Mouse (Mus musculus): ENCODE data around the gene Ppp2r5b.
A peak's percentile ranks its signal among the peaks of the same experiment; 100 is the strongest.

Ppp2r5b gene

DNA sequence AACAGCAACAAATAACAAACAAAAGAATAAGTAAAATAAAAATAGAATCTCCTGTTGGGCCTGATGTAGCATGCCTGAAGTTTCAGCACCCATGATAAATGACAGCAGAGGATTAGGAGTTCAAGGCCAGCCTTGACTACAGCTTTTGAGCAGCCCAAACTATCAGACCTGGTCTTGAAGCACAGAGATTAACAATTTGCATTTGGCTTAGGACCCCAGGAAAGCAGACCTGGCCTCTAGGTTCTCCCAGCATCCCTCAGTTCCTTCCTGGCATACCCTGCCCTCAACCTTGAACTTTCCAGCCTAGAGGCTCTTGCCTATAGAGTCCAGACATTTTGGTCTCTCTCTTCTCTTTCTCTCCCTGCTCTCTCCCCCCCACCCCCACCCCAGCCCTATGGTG is 3.1 kb upstream of the Ppp2r5b start:
- no peak for DNase-seq (ENCODE audit: low read depth in 2 of 2, low spot score in 2 of 2)

DNA sequence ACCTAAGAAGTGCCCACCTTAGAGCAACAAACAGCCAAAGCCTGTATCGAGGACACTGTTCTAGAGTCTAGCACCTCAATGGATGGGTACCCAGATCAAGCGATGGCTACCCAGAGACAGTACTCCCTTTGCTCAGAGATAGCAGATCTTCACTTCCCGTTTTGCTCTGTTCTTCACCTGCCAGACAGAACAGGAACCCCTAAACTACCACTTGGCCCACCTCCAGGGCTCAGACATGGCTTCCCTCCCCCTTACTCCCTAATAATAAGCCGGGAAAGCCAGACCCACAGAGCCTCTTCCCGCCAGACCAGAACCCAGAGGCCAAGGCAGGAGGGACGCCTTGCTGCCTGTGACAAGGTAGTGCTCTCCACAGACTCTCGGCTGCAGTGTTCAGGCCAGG is 1.2 kb upstream of the Ppp2r5b start:
- no peak for DNase-seq (ENCODE audit: low read depth in 2 of 2, low spot score in 2 of 2)

GRCm38 (mm10) chr19:6236053-6236441 is 375 bp upstream of the Ppp2r5b start:
- peak; percentile 57 to 69 for DNase-seq (ENCODE audit: low read depth in 2 of 2, low spot score in 2 of 2)

- no peak for DNase-seq (ENCODE audit: low read depth in 2 of 2, low spot score in 2 of 2)
Measured at GRCm38 (mm10) chr19:6234337-6235083, 1.2 kb downstream of the Ppp2r5b start.

GRCm38 (mm10) chr19:6233647-6234046 is 2.0 kb downstream of the Ppp2r5b start:
- no peak for DNase-seq (ENCODE audit: low read depth in 2 of 2, low spot score in 2 of 2)

- no peak for DNase-seq (ENCODE audit: low read depth in 2 of 2, low spot score in 2 of 2)
Measured at GRCm38 (mm10) chr19:6231036-6231435, 4.6 kb downstream of the Ppp2r5b start.

DNA sequence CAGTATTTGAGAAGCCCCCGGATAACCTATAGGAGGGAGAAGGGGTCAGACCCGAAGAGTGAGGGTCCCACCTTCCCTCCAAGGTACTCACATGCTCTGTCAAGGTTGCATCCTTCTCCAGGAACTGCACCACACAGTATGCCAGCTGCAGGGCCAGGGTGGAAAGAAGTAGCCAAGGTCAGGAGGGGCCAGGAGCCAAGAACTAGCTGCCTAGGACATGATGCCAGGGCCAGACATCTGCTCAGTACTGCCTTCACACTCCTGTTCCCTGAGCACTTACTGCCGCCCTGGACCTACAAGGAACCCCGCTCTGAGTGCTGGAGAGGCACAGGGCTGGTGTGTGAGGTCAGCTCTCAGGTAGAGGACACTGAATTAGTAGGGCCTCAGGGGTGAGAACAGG is 5.3 kb downstream of the Ppp2r5b start:
- DNase-seq (ENCODE audit: low read depth in 2 of 2, low spot score in 2 of 2): no peak

GRCm38 (mm10) chr19:6227864-6228263 is 7.8 kb downstream of the Ppp2r5b start:
- DNase-seq (ENCODE audit: low read depth in 2 of 2, low spot score in 2 of 2): no peak

GRCm38 (mm10) chr19:6226763-6227162 is 8.9 kb downstream of the Ppp2r5b start:
- DNase-seq (ENCODE audit: low read depth in 2 of 2, low spot score in 2 of 2): no peak

- DNase-seq (ENCODE audit: low read depth in 2 of 2, low spot score in 2 of 2): no peak
Measured at GRCm38 (mm10) chr19:6226135-6226534, 9.5 kb downstream of the Ppp2r5b start, which contains the start of gene Gpha2. Gpha2 (plus strand) TSS chr19:6226380.

DNA sequence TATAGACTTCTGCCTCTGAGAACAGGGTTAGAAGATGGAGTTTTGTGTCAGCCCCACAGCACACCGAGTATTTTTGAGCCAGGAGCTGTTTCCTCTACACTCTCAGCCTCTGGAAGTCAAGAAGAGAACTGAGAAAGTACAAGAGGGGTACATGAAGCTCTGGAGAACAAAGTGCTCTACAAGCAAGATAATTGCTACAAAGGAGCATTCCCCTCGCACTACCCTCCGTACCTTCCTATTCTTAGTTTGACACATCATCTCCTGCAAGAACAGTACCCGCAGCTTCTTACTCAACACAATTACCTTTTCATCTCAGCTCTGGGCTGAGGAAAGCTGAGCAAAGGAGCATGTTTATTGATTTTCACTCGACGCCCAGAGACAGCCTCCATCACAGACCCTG is 17.1 kb downstream of the Ppp2r5b start:
- DNase-seq (ENCODE audit: low read depth in 2 of 2, low spot score in 2 of 2): no peak

GRCm38 (mm10) chr19:6216046-6216705 is 19.5 kb downstream of the Ppp2r5b start:
- no peak for DNase-seq (ENCODE audit: low read depth in 2 of 2, low spot score in 2 of 2)

GRCm38 (mm10) chr19:6206716-6207115 is 29.0 kb downstream of the Ppp2r5b start:
- DNase-seq (ENCODE audit: low read depth in 2 of 2, low spot score in 2 of 2): no peak

GRCm38 (mm10) chr19:6204265-6204664 is 31.4 kb downstream of the Ppp2r5b start:
- DNase-seq (ENCODE audit: low read depth in 2 of 2, low spot score in 2 of 2): no peak

- DNase-seq (ENCODE audit: low read depth in 2 of 2, low spot score in 2 of 2): no peak
Measured at GRCm38 (mm10) chr19:6184131-6184530, 51.5 kb downstream of the Ppp2r5b start, which contains the start of gene Majin. Majin (plus strand) TSS chr19:6184388.

DNA sequence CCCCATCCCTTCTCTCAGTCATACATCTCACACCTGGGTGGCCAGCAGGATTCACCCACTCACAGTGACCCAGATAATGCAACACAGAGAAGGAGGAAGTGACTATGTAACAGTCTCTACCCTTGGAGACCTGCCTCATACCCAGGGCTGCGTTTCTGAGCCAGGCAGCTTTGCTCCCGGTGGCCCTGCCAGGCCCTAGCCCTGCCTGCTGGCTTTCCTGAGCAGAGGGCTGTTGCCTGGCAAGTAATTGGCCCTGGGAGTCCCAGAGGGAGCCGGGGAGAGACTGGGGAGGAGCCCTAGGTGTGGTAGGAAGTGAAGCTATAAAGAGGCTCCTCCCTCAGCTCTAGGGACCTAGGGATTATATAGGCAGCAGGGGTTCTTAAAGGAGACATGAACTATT is 53.1 kb downstream of the Ppp2r5b start:
- no peak for DNase-seq (ENCODE audit: low read depth in 2 of 2, low spot score in 2 of 2)

DNA sequence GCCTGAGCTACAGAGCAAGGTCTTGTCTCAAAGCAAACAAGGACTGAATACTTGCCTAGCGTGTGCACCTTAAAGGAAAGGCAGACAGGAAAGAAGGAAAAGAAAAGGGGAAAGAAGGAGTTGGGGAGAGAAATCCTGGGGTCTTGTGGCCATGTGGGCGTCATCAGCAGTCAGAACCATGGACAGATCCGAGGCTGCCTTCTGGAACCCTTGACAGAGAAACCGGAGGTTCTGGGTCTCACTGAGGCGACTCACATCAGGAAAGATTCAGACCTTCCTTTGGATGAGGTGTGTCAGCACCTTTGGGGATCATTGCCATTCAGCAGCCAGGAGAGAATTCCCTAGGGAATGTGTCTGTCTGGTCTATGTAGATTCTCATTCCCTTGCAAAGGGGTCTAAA is 54.0 kb downstream of the Ppp2r5b start:
- DNase-seq (ENCODE audit: low read depth in 2 of 2, low spot score in 2 of 2): no peak

- no peak for DNase-seq (ENCODE audit: low read depth in 2 of 2, low spot score in 2 of 2)
Measured at GRCm38 (mm10) chr19:6178775-6179174, 56.9 kb downstream of the Ppp2r5b start.
